ENCODE assay signal across 10 mouse cellular contexts in the genomic region with DNA sequence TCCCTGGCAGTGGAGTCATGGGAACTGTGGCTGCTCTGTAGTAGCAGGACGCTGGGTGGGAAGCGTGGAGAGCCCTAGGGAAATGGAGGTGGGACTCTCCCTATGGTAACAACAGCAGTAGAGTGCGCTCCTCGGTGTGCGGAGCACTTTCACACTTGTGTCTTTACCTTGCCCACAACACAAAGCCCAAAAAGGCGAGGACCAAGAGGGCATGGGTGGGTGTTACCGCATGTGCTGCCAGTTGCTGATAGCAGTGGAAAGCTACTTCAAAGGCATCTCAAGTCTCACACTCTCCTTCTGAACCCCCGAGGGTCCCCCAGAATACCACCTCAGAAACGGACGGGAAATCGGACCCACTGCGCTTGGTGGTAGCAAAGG. TPM values are rescaled to one million over a fixed set of nuclear protein-coding genes. Genes with fewer than 3 reads are reported as not detected.
DNase-seq lines count a peak whose midpoint lies in the region; ATAC-seq and TF ChIP-seq lines count a peak whose summit lies in the region.
"Had no signal": no experiment of that assay in that cellular context is flagged by ENCODE, and none has a peak within 500 bp of the region (broad histone marks: within the 10 kb centered on the region; RNA-seq: fewer than 3 reads in every experiment).

No protein-coding gene starts in this region.

- ATAC-seq in hindbrain, embryonic 14.5 days (ENCODE audit: low FRiP score) = no peak
- ATAC-seq in forebrain, embryonic 12.5 days (ENCODE audit: low FRiP score) = no peak
- ATAC-seq in limb, embryonic 15.5 days (ENCODE audit: insufficient number of reproducible peaks, low FRiP score, low TSS enrichment, low read depth) = no peak

- no peak for TF ChIP-seq POLR2A in CH12.LX (IDR thresholded peaks at IDR 0.05; ENCODE audit: low read depth, low read length)

- no peaks in the 10 kb centered on the region for H3K36me3 ChIP-seq in hindbrain, embryonic 10.5 days
- no peaks in the 10 kb centered on the region for H3K36me3 ChIP-seq in hindbrain, embryonic 14.5 days (replicated peaks; ENCODE audit: control insufficient read depth, insufficient read depth)
- H3K36me3 ChIP-seq in CH12.LX (replicated peaks in 1 of 2; ENCODE audit: control insufficient read depth in 1 of 2, insufficient read depth in 1 of 2, low read length in 1 of 2) = no peaks in the 10 kb centered on the region
- H3K36me3 ChIP-seq in forebrain, embryonic 12.5 days (replicated peaks) = no peaks in the 10 kb centered on the region
- no peaks in the 10 kb centered on the region for H3K36me3 ChIP-seq in limb, embryonic 15.5 days
- H3K36me3 ChIP-seq: liver, embryonic 15.5 days had no signal

- no peak for TF ChIP-seq RAD21 in CH12.LX (IDR thresholded peaks at IDR 0.05; ENCODE audit: low read depth, low read length)

- H3K4me3 ChIP-seq in hindbrain, embryonic 10.5 days = peak overlapping the region; percentile 42
- H3K4me3 ChIP-seq in hindbrain, embryonic 14.5 days (replicated peaks; ENCODE audit: low read length) = no peak overlapping the region
- H3K4me3 ChIP-seq in CH12.LX (replicated peaks in 1 of 3; ENCODE audit: low read depth in 2 of 3, low read length in 2 of 3, poor library complexity in 1 of 3) = peak overlapping the region in 1 of 3 experiments; percentile 29
- H3K4me3 ChIP-seq in forebrain, embryonic 12.5 days (replicated peaks) = no peak overlapping the region
- no peak overlapping the region for H3K4me3 ChIP-seq in limb, embryonic 15.5 days
- H3K4me3 ChIP-seq: liver, embryonic 15.5 days had no signal

- no peaks in the 10 kb centered on the region for H3K9me3 ChIP-seq in hindbrain, embryonic 10.5 days
- H3K9me3 ChIP-seq in hindbrain, embryonic 14.5 days (ENCODE audit: control insufficient read depth, low read length) = no peaks in the 10 kb centered on the region
- no peaks in the 10 kb centered on the region for H3K9me3 ChIP-seq in CH12.LX (replicated peaks; ENCODE audit: low read length)
- no peaks in the 10 kb centered on the region for H3K9me3 ChIP-seq in forebrain, embryonic 12.5 days
- H3K9me3 ChIP-seq in limb, embryonic 15.5 days = no peaks in the 10 kb centered on the region
- H3K9me3 ChIP-seq: liver, embryonic 15.5 days had no signal

- no peak for TF ChIP-seq EP300 in CH12.LX (IDR thresholded peaks at IDR 0.05; ENCODE audit: low read length)

- 0 out of 2 replicates have a peak, but pooled peaks cover 9% of the 10 kb centered on the region for H3K27me3 ChIP-seq in hindbrain, embryonic 10.5 days (ENCODE audit: insufficient read depth, poor library complexity, severe bottlenecking)
- no peaks in the 10 kb centered on the region for H3K27me3 ChIP-seq in hindbrain, embryonic 14.5 days (ENCODE audit: control insufficient read depth, insufficient read depth, low read length)
- no peaks in the 10 kb centered on the region for H3K27me3 ChIP-seq in CH12.LX (replicated peaks)
- no peaks in the 10 kb centered on the region; the same call in 1 of the 2 replicates for H3K27me3 ChIP-seq in forebrain, embryonic 12.5 days
- no peaks in the 10 kb centered on the region for H3K27me3 ChIP-seq in limb, embryonic 15.5 days

- H3K9ac ChIP-seq in hindbrain, embryonic 14.5 days = no peak overlapping the region
- H3K9ac ChIP-seq in CH12.LX (ENCODE audit: insufficient read depth, low read depth) = peak overlapping the region; percentile 40
- H3K9ac ChIP-seq in forebrain, embryonic 12.5 days = no peak overlapping the region
- H3K9ac ChIP-seq in limb, embryonic 15.5 days = no peak overlapping the region
- H3K9ac ChIP-seq: liver, embryonic 15.5 days had no signal

- H3K79me2 ChIP-seq in CH12.LX (replicated peaks; ENCODE audit: control insufficient read depth, extremely low read depth, insufficient read depth, poor library complexity, severe bottlenecking) = no peaks in the 10 kb centered on the region

- no peak for TF ChIP-seq CTCF in CH12.LX (conservative IDR thresholded peaks at IDR 0.05 in 1 of 2, IDR thresholded peaks at IDR 0.05 in 1 of 2; ENCODE audit: low read depth in 2 of 2, low read length in 2 of 2)

- WGBS in hindbrain, embryonic 10.5 days = 43% methylated on average over 12 of the region's 12 CpGs
- 44% methylated on average over 12 of the region's 12 CpGs for WGBS in hindbrain, embryonic 14.5 days
- 51% methylated on average over 12 of the region's 12 CpGs for WGBS in forebrain, embryonic 12.5 days
- whole genome bisulfite sequencing in limb, embryonic 15.5 days = 35% methylated on average over 12 of the region's 12 CpGs

- DNase-seq in hindbrain, embryonic 10.5 days (ENCODE audit: low spot score) = no peak
- no peak for DNase-seq in hindbrain, embryonic 14.5 days (ENCODE audit: low spot score)
- no peak for DNase-seq in CH12.LX (ENCODE audit: extremely low read depth)
- DNase-seq in right cerebral cortex, postnatal 36 days (ENCODE audit: low spot score in 2 of 2) = no peak
- DNase-seq in left cerebral cortex, postnatal 14 days (ENCODE audit: low spot score in 2 of 2) = no peak
- no peak for DNase-seq in left cerebral cortex, postnatal 36 days (ENCODE audit: low spot score in 2 of 2)

- H3K4me1 ChIP-seq in hindbrain, embryonic 10.5 days (replicated peaks) = peaks cover 74% of the 10 kb centered on the region
- H3K4me1 ChIP-seq in hindbrain, embryonic 14.5 days (replicated peaks; ENCODE audit: control insufficient read depth, insufficient read depth, low read length) = peaks cover 17% of the 10 kb centered on the region
- H3K4me1 ChIP-seq in CH12.LX (ENCODE audit: control insufficient read depth in 1 of 2, insufficient read depth in 2 of 2) = peaks cover 44 to 94% of the 10 kb centered on the region in 2 experiments
- H3K4me1 ChIP-seq in forebrain, embryonic 12.5 days = peaks cover 27% of the 10 kb centered on the region
- peaks cover 75% of the 10 kb centered on the region for H3K4me1 ChIP-seq in limb, embryonic 15.5 days

- dilution Hi-C loops in CH12.LX (cut with MboI; ENCODE audit: extremely low pct_ligation_motif_present, extremely low pct_unique_long_range_greater_than_20kb, low sequenced_read_pairs) = no loop called here

- H3K4me2 ChIP-seq in hindbrain, embryonic 14.5 days (replicated peaks) = no peak overlapping the region
- peak overlapping the region; percentile 75 for H3K4me2 ChIP-seq in CH12.LX (ENCODE audit: insufficient read depth, low read depth, poor library complexity, severe bottlenecking)
- peak overlapping the region; percentile 48 for H3K4me2 ChIP-seq in forebrain, embryonic 12.5 days
- H3K4me2 ChIP-seq in limb, embryonic 15.5 days = peak overlapping the region; percentile 33; the same call in 1 of the 2 replicates

- in situ Hi-C loops in CH12.LX (cut with MboI; ENCODE audit: low pct_ligation_motif_present, low pct_unique_long_range_greater_than_20kb, low sequenced_read_pairs) = loop anchor here (5.0 kb wide), 1 partner anchor 89 kb away; a partner anchor contains a TSS

- H3K27ac ChIP-seq in hindbrain, embryonic 10.5 days = peak overlapping the region; percentile 79
- H3K27ac ChIP-seq in hindbrain, embryonic 14.5 days = no peak overlapping the region
- peak overlapping the region; percentile 74; the same call in 1 of the 2 replicates for H3K27ac ChIP-seq in CH12.LX (ENCODE audit: insufficient read depth, low read depth)
- peak overlapping the region; percentile 89 for H3K27ac ChIP-seq in forebrain, embryonic 12.5 days
- peak overlapping the region; percentile 6; the same call in 1 of the 2 replicates for H3K27ac ChIP-seq in limb, embryonic 15.5 days
- H3K27ac ChIP-seq: liver, embryonic 15.5 days had no signal

- intact Hi-C loops in left cerebral cortex, postnatal 14 days (cut with DNase I) = no loop called here
- intact Hi-C loops in left cerebral cortex, postnatal 36 days (cut with DNase I) = no loop called here

TF ChIP-seq in CH12.LX, 34 proteins besides CTCF, POLR2A, EP300 and RAD21:
- TF ChIP-seq BHLHE40 (IDR thresholded peaks at IDR 0.05; ENCODE audit: low read depth, low read length) (no peak; the same call in 1 of the 2 replicates), JUN (IDR thresholded peaks at IDR 0.05; ENCODE audit: insufficient read depth, low read depth, low read length) (no peak), ELF1 (IDR thresholded peaks at IDR 0.05; ENCODE audit: low read depth, low read length) (no peak), MAX (IDR thresholded peaks at IDR 0.05; ENCODE audit: low read length) (peak; percentile 46; the same call in 1 of the 2 replicates), CHD2 (IDR thresholded peaks at IDR 0.05; ENCODE audit: low read length) (no peak), MXI1 (IDR thresholded peaks at IDR 0.05; ENCODE audit: low read depth, low read length) (0 out of 2 replicates have a peak, but pooled peaks have one; percentile 28), NELFE (IDR thresholded peaks at IDR 0.05; ENCODE audit: low read depth, low read length) (0 out of 2 replicates have a peak, but pooled peaks have one; percentile 5), RCOR1 (conservative IDR thresholded peaks at IDR 0.05; ENCODE audit: low read depth, low read length) (no peak)

RNA-seq across cellular contexts. Expression of a gene that starts 23.4 kb away (rescaled TPM):
- 0.21 and 0.25 TPM in 2 replicates for polyA plus RNA-seq in hindbrain, embryonic 10.5 days (2016; fragmentation: Nextera tagmentation; extraction: Ambion mirVana)
- polyA plus RNA-seq in hindbrain, embryonic 14.5 days (2014; fragmentation: Nextera tagmentation; extraction: Ambion mirVana) = 0.23 TPM in 1 of 2 replicates, not detected in the other
- 170 and 241 TPM in 2 replicates for total RNA-seq in CH12.LX (2012; rRNA removed)
- 178 and 203 TPM in 2 replicates for total RNA-seq in CH12.LX (2014; rRNA removed)
- polyA plus RNA-seq in CH12.LX (2012; ENCODE audit: insufficient read length, low read depth) = 306 and 316 TPM in 2 replicates
- polyA plus RNA-seq in forebrain, embryonic 12.5 days (2016; fragmentation: Nextera tagmentation; extraction: Ambion mirVana) = 0.19 TPM in 1 of 2 replicates, not detected in the other
- polyA plus RNA-seq in limb, embryonic 15.5 days (2015; fragmentation: Nextera tagmentation; extraction: Ambion mirVana) = 0.38 and 0.48 TPM in 2 replicates
- not detected for total RNA-seq in left cerebral cortex, postnatal 14 days (2021)
- total RNA-seq in left cerebral cortex, postnatal 36 days (2021) = not detected

RNA-seq across cellular contexts. Expression of a gene that starts 42.3 kb away (rescaled TPM):
- 0.67 and 1.0 TPM in 2 replicates for polyA plus RNA-seq in hindbrain, embryonic 10.5 days (2016; fragmentation: Nextera tagmentation; extraction: Ambion mirVana)
- polyA plus RNA-seq in hindbrain, embryonic 14.5 days (2014; fragmentation: Nextera tagmentation; extraction: Ambion mirVana) = 0.20 TPM in 1 of 2 replicates, not detected in the other
- total RNA-seq in CH12.LX (2012; rRNA removed) = 0.04 and 0.13 TPM in 2 replicates
- not detected in 2 replicates for total RNA-seq in CH12.LX (2014; rRNA removed)
- polyA plus RNA-seq in CH12.LX (2012; ENCODE audit: insufficient read length, low read depth) = 0.11 TPM in 1 of 2 replicates, not detected in the other
- polyA plus RNA-seq in forebrain, embryonic 12.5 days (2016; fragmentation: Nextera tagmentation; extraction: Ambion mirVana) = 0.04 and 0.29 TPM in 2 replicates
- 1.9 and 2.1 TPM in 2 replicates for polyA plus RNA-seq in limb, embryonic 15.5 days (2015; fragmentation: Nextera tagmentation; extraction: Ambion mirVana)
- under 1 TPM; 0.33 to 0.34 TPM for total RNA-seq in left cerebral cortex, postnatal 14 days (2021)
- under 1 TPM; 0.45 to 0.54 TPM for total RNA-seq in left cerebral cortex, postnatal 36 days (2021)
- total RNA-seq: MEL had no signal

Comparison
In these comparisons a context has a peak if more than half of its experiments do, and no peak if none do; other contexts are left out.
1. RNA of a gene that starts 23.4 kb away (polyA plus RNA-seq): 306 to 316 TPM in CH12.LX; 0.38 to 0.48 TPM in limb, embryonic 15.5 days, 0.21 to 0.25 TPM in hindbrain, embryonic 10.5 days, 0.23 TPM in hindbrain, embryonic 14.5 days and 0.19 TPM in forebrain, embryonic 12.5 days; every median in the first group is over 100 times any median in the second.